Mouse (Mus musculus) cerebellum, postnatal 36 days (tissue): Measurements from ENCODE around the gene Ranbp1.

ENCODE experiments used
- DNase-seq, 2 experiments: peaks; one replicate each; pipeline ENCODE4 v3.0.0; 2021 to 2022; ENCODE audit warnings: mixed read lengths in 2 of 2

Gene Ranbp1

DNA sequence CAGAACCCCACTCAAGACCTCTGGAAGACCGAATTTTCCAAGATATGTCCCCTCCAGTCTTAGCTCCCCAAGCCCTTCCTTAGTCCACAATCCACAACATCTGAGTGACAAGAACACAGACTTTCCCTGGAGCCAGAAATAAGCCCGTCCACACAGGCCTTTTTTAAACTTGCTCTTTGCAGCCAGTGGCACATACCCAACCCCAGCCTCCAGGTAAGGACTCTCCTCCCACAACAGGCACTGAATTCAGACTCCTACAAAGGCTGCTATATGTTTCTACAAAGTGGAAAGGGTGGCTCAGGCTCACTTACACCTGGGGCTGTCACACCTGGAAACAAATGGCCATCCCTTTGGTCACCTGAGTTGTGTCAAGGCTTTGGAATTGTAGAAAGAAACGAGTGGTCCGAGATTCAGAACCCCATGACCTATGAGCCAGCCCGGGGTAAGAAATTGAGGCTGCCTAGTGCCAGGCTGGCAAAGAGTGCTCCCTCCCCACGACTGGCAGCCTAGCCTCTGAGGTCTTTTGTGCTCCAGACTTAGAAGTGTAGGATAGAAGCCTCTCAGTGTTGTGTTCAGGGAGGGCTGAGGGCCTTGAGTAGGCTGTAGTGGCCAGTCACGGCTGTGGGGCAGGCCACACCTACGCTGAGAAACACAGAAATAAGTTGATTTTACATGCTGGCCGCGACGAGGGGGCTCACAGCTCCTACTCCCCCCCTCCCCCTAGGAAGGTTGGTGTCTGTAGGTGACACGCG lies 14.4 kb downstream of the Ranbp1 start:
- no peak for DNase-seq

DNA sequence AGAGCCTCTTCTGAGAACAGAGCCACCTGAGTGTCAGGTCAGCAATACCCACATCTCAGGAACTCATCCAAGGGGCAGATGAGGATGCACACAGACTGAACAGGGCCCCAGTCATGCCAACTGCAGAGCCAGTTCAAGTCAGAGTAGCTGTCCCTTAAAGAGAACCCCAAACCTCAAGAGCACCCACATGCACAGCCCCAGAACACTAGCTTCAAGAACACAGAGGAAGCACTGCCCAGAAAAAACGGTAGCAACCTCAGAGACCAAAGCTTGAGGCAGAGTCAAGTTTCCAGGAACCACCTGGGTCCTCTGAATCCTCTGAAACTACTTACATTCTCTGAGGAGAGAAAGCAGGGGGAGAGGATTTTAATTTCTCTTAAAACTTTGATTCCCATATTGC lies 15.1 kb downstream of the Ranbp1 start:
- DNase-seq, result no peak

DNA sequence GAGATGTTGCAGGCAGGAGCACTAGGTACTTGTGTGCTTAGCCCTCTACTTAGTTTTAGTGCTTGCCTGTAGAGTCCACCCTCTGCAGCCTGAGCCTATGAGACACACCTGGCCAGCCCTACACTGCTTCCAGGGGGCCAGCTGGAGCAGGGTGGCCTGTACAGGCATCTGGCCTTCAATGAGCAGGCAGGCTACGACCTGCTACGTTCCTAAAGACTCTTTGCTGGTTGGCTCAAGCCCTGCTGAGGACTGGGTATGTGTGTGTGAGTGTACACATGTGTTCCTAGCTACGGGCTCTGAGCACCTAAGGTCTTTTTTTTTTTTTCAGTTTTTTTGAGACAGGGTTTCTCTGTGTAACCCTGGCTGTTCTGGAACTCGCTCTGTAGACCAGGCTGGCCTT lies 17.1 kb downstream of the Ranbp1 start:
- no peak for DNase-seq

DNA sequence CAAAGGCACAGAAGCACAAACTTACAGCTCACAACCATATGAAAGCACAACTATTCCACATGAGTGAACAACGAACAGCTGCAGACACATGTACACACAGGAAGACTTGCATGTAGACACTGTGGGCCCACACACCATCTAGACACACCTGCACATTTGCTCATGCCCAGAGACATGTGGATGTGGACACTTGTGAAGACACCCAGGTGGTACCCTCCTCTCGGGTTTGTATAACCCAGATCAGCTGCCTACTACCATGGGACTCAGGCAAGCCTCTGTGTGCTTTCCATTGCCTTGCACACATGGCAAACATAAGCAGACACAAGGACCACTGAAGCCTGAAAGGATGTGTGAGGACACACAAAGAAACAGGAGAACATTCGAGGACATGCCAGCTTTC lies 17.5 kb downstream of the Ranbp1 start:
- DNase-seq, result no peak

DNA sequence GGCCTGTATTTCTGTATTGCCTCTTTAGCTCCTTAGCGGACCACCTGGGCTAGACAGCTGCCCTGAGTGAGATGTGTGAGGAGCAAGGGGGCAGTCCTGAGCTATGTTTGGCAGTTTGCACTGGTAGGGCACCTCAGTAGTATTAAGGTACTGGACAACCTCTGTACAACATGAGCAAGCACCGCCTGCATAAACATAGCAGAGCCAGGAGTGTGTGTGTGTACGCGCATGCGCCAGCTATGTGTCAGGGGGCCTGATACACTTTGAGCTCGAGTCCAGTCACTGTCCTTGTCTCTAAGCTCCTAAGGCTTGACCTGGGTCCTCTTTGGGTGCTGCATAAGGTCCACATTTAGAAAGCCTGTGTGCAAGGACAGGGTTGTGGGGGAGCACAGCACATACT lies 17.9 kb downstream of the Ranbp1 start:
- DNase-seq, result no peak

DNA sequence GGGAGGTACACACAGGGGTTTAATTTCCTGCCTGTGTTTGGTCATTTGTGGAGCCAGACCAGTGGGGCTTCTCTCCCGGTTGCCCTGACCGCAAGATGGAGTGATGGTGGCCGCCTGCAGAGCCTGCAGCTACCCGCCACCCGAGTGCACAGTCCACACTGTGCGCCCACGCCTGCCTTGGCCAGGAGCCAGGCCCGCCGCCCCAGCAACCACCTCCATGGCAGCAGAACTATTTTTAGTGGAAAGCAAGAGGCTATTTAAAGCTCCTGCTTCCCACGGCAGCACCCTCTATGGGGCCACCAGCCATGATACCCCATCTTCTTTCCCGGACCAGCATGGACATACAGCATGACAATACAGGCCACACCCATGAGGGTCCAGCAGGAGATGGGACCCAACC lies 18.9 kb downstream of the Ranbp1 start:
- DNase-seq, result peak; percentile 69 to 79

DNA sequence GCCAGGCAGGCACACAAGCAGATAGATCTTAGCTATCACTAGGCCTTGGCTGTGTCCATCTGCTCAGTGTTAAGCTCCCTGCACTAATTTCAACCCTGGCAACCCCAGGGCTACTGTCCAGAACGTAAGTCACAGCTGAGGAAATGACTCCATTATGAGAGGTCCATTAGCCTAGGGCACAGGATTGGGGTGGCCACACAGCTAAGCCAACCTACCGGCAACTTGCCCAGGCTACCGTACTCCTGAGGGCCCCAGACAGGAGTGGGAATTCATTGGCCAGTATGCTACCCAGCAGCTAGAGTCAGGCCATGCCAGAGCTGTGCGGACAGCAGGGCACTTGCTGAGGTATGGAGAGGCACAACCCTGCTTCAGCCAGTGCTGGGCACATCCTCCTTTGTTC lies 19.7 kb downstream of the Ranbp1 start:
- DNase-seq, result peak; percentile 72 to 75

DNA sequence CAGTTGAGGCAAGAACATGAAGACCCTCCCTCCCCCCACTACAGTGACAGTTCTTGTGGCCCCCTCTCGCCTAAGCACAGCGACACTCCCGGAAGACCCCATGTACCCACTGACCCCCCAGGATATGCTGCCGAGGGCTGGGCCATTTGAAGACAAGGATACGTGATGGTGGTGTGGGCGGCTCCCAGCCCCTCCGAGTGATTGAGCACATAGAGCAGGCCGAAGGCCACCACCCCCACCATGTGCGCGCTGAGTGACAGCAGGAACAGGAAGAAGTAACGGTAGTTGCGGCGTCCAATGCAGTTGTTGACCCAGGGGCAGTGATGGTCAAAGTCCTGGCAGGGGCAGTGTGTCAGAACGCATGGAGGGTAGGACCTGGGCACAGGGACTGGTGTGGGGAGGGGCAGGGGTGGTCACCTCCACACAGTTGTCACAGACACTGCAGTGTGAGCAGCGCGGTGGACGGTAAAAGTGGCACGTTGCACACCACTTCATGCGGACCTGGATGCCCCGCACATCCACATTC lies 20.6 kb downstream of the Ranbp1 start:
- DNase-seq, result no peak

DNA sequence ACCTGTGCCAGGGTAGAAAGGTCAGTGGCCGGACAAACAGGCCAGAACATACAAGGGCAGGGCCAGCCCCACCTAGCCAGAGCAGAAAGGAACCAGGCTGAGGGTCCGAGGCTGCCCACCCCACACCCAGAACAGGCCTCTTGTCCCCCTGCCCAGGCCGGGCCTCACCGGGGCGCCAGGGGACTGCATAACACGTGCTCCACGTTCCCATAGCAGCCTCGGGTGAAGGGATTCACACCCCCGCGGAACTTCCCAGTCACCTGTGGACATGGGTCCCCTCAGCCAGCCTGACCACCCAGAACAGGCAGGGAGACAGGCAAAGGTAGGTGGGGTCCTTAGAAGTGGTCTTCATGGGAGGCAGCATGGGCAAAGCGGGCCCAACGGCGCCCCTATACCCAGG lies 21.3 kb downstream of the Ranbp1 start:
- no peak for DNase-seq

DNA sequence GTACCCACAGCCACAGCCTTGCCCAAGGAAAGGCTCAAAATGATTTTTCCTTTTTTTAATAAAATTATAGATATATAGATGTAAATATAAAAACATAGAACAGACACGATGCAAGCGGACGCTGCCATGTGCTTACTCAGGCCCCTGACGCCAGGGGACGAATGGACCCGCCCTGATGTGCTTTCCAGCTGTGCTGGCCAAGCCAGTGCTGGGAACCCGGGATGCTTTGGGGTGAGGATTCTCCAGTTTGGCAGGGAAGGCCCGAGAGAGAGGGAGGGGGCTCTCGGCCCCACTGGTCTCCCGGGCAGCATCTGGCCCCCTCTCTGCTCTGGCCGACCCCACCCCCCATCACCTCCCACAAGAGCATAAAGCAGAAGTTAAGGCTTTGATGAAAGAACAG lies 26.3 kb downstream of the Ranbp1 start:
- no peak for DNase-seq

DNA sequence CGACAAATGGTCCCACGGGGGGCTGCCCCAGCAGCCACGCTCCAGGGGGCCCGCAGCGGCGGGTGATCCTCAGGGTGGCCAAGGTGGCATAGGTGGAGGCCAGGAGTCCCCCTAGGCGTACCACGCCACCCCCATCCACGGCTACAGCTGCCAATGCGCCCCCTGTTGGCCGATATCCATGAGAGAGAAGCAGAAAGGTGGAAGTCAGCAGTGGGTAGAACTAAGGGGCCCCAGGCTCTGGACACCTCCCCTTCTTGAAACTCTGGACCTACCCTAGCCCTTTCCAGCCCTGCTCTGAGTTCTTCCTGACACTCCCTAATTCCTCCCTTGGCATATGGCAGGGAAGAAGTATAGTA lies 27.0 kb downstream of the Ranbp1 start:
- DNase-seq, result no peak

DNA sequence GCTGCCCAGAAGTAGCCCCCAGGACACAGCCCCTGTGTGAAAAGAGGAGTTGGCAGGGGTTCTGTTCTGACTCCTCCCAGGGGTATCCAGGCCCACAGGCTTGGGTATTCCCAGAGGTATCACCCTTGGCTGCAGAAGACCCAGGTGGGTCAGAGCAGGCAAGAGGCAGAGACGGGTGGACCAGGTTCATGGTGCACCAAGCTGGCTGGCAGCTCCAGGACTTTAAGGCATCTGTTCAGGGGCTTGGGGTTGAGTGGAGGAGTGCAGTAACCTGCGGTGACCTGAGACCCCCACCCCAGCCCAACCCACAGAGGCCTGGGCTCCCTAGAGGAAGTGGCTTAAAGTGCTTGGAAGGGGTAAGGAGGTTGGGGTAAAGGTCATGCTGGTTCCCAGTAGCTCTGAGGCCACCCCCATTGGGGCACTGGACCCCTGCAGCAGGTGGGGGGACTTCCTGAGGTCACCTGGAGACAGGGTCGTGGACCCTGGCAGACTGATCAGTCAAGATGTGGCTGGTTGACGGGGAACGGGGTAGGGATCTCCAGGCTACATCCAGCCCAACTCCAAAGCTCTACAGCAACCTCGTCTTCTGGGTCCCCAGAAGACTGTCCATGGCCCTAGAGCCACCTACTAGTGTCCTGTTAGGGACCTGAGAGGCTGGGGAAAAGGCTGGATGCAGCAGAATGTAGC lies 27.5 kb downstream of the Ranbp1 start:
- DNase-seq, result no peak

DNA sequence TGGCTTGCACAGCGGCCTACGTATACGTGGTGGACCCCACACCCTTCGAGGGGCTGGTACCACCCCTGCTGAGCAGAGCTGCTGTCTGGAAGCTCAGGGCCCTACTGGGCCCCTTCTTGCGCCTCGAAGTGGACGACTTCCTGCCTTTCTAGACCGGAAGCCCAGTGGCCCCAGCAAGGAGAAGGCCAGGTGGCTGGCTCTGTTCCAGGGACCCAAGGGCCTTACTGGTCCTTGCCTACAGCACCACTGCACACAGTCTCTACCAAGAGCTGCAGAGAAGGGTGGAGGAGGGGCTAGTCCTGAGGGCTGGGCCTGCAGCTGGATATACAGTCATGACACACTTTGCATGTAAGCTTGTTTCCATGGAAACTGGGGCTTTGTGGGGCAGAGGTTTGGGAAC lies 28.5 kb downstream of the Ranbp1 start:
- no peak for DNase-seq

DNA sequence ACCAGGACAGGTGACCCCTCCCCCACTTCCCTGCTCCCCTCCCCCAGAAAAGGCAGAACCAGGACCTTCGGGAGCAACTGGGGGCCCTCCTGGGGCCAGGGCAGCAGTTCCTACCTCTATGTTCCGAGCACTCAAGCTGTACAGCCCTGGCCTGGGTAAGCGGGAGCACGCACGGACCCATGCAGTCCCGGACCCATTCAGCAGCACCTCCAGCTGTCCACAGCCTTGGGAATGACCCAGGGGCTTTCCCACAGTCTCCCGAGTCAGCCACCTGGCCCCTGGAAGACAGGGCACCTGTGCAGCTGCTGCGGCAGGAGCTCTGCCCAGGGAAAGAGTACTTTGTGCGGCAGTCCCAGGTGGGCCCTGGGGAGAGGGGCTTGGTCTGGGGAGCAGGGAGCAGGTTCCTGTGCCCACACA lies 29.9 kb downstream of the Ranbp1 start:
- no peak for DNase-seq

DNA sequence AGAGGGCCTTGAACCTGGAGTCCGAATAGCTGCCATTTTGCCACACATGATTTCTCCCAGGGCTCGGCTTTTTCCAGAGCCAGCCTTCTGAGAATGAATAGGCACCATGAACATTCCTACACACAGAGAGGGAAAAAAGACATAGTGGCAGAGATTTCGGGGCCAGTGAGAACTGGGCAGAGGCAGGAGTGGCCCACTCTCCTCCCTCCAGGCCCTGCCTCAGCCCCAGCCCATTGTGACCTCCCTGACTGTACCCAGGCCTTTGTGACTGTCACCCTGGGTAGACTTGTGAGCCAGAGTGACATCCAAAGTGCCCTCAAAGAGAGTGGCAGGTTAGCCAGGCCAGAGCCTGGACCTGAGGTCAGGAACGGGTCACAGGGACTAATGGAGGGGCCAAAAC lies 31.0 kb downstream of the Ranbp1 start, which contains the start of gene Ccdc188:
TSS of gene Ccdc188 (plus strand) at position 301 of the 400 bp plus-strand sequence.
- DNase-seq, result no peak

DNA sequence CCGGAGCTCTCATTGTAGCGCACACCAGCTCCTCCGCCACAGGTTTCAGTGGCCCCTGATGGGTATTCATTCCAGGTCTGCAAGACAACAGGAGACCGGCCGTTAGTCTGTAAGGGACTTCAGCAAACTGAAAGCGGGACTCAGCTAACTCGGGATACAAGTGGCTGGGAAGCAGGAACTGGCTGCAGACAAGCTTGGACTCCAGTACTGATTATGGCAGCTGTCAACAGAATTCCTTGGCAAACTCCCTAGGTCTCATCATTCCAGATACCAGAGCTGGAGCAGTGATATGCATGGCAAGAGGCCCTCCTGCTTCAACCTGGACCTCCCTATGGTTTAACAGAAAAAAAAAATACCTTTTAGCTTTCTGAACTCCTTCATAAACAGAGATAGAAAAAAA lies 33.7 kb downstream of the Ranbp1 start:
- DNase-seq, result no peak

DNA sequence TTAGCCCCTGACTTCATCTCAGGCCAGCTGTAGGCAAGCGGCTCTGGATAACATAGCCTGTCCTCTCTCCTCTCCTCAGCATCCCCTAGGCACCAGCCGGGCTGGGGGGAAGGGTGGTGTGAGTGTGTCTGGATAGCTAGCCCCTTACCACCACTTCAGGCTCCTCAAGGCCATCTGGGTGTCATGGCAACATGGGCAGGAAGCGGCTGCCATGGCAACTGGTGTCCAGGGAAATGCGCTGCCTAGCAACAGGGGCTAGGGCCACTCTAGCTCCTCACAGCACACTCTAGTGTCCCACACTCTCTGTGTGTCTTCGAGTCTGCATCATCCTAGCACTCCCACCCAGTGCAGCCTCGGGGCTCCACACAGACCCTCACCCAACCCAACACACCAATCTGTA lies 34.8 kb downstream of the Ranbp1 start:
- no peak for DNase-seq

DNA sequence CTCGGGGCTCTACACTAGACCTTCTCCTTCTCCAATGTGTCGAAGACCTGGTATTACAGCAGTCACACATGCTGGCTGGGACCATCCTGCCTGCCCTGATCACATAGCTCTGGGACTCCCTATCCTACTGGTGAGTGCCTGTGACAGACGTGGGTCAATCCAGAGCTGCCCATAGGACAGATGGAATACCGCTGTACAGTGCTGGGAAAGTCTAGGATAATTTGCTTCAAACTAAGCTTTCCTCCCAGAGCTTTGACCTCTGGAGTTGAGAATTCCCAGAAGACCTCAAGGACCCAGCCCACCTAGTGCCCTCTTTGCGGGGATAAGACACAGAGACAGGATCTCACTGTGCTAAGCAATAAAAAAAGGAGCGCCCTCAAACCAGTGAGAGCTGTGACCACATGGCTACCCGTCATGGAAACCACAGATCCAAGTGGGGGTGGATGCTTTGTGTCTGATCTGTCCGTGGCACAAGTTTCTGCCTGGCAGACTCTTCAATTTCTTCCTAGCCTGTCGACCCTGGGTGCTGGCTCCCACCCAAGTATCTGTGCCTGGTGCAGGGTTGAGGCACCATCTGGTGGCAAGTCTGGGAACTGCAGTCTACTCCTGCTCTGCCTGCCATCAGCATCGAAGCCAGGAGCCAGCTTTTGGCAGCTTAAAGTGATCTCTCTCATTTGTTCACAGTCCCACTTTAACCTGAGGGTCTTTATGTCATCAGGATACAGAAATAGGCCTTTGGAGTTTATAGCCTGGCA lies 36.9 kb downstream of the Ranbp1 start:
- DNase-seq, result peak; percentile 95 to 98

DNA sequence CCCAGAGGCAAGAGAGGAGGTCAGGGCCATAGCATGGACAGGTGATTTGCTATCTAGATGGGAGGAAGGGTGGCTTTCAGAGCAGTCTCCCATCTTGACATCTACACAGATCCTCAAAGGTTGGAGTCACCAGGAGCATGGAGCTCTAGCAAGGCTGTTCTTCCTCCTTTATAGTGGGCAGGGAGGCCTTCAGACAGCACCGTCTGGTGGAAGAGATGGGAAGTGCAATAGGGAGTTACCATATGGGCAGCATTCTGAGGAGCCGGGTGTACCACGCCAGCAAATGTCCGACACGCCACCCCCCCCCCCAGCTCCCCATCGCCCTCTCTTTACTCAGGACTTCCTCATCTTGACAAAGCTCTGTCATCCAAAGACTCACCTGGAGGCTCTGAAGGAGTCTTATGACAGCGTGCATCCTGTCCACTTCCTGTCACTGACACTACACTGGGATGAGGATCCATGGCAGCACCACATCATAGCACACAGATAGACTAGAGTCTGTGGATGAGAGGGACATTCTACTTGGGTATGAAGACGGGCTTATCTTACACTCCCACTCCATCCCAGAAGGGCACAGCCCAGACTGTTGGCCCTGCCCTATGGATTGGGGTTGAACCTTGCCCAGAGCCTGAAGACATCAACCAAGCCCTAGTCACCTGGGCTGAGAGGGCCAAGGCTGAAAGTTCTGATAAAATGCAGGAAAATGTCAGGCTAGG lies 37.7 kb downstream of the Ranbp1 start:
- DNase-seq, result peak; percentile 77 to 87

DNA sequence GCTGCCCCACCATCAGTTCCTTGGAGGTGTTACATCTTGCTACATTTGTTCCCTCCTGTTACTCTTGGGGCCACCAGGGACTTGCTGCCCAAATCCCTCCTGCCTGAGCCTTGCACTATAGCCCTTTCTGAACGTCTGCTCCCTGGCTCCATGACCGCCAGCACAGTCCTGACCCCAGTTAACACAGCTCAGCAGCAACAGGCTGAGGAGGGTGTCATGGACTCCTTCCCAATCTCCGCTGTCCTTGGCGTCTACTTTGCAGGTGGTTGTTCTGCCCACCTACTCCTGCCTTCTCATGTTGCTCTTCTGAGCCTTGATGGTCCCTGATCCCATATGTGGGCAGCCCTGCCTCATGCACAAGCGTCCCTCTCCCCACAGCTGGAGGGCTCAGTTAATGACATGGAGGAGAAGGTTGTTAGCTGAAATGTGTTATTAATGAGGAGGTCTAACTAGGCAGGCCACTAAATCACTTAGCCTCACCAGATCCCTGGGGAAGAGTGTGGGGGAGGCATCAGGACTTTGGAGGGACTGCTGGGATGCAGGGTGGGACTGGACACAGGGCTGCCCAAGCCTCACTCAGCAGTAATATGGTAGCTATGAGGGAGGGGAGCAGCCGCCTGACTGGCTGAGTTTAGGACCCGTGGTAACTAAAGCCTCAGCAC lies 45.0 kb downstream of the Ranbp1 start:
- no peak for DNase-seq

DNA sequence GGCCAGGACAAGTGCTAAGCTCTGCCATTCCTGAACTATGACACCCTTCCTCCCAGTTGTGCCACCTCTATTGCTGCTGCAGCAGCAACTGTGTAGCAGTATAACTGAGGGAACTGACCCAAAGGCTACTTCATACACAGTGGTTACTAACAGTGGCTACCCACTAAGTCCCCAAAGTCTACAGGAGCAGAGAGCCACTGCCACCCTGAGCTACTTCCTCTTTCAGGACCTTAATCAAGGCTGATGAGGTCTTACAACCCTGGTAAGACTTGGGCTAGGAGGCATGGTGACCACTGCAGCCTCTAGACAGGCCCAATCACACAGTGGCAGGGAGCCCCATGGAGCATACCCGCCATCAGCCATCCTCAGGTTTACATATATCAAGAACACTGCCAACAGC lies 46.5 kb downstream of the Ranbp1 start:
- no peak for DNase-seq

DNA sequence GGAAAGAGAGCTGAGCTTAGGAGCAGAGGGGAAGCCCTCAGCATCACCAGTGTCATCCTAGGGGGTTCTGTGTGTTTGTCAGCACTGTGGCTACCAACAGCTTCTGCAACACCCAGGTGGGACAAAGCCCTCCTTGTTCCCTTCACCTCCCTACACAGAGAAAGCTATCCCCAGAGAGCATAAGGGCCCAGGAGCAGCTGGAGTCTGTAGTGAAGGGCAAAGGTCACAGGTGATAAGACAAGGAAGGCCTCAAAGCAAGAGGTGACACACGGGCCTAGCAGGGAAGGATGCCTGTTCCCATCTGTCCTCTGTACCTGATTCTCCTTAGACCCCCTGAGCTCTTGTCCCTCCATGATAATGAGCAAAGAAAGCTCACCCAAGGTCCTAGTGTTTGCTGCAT lies 46.9 kb downstream of the Ranbp1 start:
- no peak for DNase-seq
